Mouse (Mus musculus): ENCODE results near the gene AC140267.1.
A peak's percentile ranks its signal among the peaks of the same experiment; 100 is the strongest.

Gene AC140267.1

GRCm38 (mm10) chr15:80235535-80235934, at the start of gene AC140267.1:
AC140267.1 (plus strand) TSS chr15:80235835.
- DNase-seq (ENCODE audit: low spot score in 2 of 2) = no peak

GRCm38 (mm10) chr15:80188927-80189326, 46.7 kb upstream of the AC140267.1 start:
- DNase-seq (ENCODE audit: low spot score in 2 of 2) = no peak

GRCm38 (mm10) chr15:80190075-80190474, 45.6 kb upstream of the AC140267.1 start:
- no peak for DNase-seq (ENCODE audit: low spot score in 2 of 2)

GRCm38 (mm10) chr15:80191585-80192245, 43.9 kb upstream of the AC140267.1 start:
- no peak for DNase-seq (ENCODE audit: low spot score in 2 of 2)

GRCm38 (mm10) chr15:80192246-80192585, 43.4 kb upstream of the AC140267.1 start:
- DNase-seq (ENCODE audit: low spot score in 2 of 2) = no peak

GRCm38 (mm10) chr15:80192847-80193246, 42.8 kb upstream of the AC140267.1 start:
- no peak for DNase-seq (ENCODE audit: low spot score in 2 of 2)

- no peak for DNase-seq (ENCODE audit: low spot score in 2 of 2)
These were observed 36.1 kb upstream of the AC140267.1 start for GRCm38 (mm10) chr15:80199556-80199955.

- no peak for DNase-seq (ENCODE audit: low spot score in 2 of 2)
These were observed 33.4 kb upstream of the AC140267.1 start for GRCm38 (mm10) chr15:80202111-80202775.

GRCm38 (mm10) chr15:80203406-80203805, 32.2 kb upstream of the AC140267.1 start:
- DNase-seq (ENCODE audit: low spot score in 2 of 2) = peak in 1 of 2 experiments; percentile 71

- DNase-seq (ENCODE audit: low spot score in 2 of 2) = no peak
These were observed 29.5 kb upstream of the AC140267.1 start for GRCm38 (mm10) chr15:80206057-80206565.

- DNase-seq (ENCODE audit: low spot score in 2 of 2) = no peak
These were observed 27.2 kb upstream of the AC140267.1 start for GRCm38 (mm10) chr15:80208446-80208845.

- DNase-seq (ENCODE audit: low spot score in 2 of 2) = no peak
These were observed 21.9 kb upstream of the AC140267.1 start for GRCm38 (mm10) chr15:80213688-80214087.

GRCm38 (mm10) chr15:80215716-80216479, 19.7 kb upstream of the AC140267.1 start:
- peak in 1 of 2 experiments; percentile 59 for DNase-seq (ENCODE audit: low spot score in 2 of 2)

- no peak for DNase-seq (ENCODE audit: low spot score in 2 of 2)
These were observed 19.2 kb upstream of the AC140267.1 start for GRCm38 (mm10) chr15:80216480-80216820.

GRCm38 (mm10) chr15:80217476-80217875, 18.2 kb upstream of the AC140267.1 start:
- DNase-seq (ENCODE audit: low spot score in 2 of 2) = no peak

GRCm38 (mm10) chr15:80219211-80219610, 16.4 kb upstream of the AC140267.1 start:
- DNase-seq (ENCODE audit: low spot score in 2 of 2) = peak in 1 of 2 experiments; percentile 43

GRCm38 (mm10) chr15:80219705-80220657, 15.7 kb upstream of the AC140267.1 start:
- DNase-seq (ENCODE audit: low spot score in 2 of 2) = no peak

- DNase-seq (ENCODE audit: low spot score in 2 of 2) = no peak
These were observed 14.6 kb upstream of the AC140267.1 start for GRCm38 (mm10) chr15:80221031-80221430.

GRCm38 (mm10) chr15:80223751-80224150, 11.9 kb upstream of the AC140267.1 start:
- DNase-seq (ENCODE audit: low spot score in 2 of 2) = no peak

- peak; percentile 80 to 91 for DNase-seq (ENCODE audit: low spot score in 2 of 2)
These were observed 10.4 kb upstream of the AC140267.1 start for GRCm38 (mm10) chr15:80225208-80225607.

- peak; percentile 64 to 85 for DNase-seq (ENCODE audit: low spot score in 2 of 2)
These were observed 9.8 kb upstream of the AC140267.1 start for GRCm38 (mm10) chr15:80225796-80226195.

Data from spleen, postnatal 10 days (tissue).